Mouse (Mus musculus): ENCODE results near the gene Tmc3. TPM values are rescaled to one million over a fixed set of nuclear protein-coding genes. Genes with fewer than 3 reads are reported as not detected.

Gene Tmc3
- polyA plus RNA-seq, 1 experiment from 2014 or later = 0.23 TPM

DNA sequence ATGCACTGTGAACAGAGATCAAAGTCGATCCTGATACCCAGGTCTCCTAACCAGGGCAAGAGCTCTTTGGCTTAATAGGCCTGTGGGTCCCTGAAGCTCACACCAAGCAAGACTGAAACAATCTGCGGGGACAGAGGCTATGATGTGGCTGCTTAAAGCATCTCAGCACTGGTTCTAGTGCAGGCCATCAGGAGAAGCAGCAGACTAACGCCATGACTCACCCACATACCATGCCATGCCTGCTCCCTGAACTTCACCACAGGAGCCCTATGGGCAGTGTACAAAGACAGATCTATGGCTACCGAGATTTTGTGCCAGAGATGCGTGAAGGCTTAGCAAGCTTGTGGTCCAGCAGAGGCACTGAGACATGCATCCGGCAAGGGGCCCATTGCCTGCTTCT, 86.8 kb downstream of the Tmc3 start:
- no peak for ATAC-seq (ENCODE audit: insufficient read depth)
- no peaks in the 10 kb centered on the region for H3K9me3 ChIP-seq (replicated peaks)
- 72% methylated on average over 6 of the region's 6 CpGs for WGBS (ENCODE audit: insufficient replicate concordance)
- no peak overlapping the region for H3K9ac ChIP-seq
- H3K4me3 ChIP-seq (replicated peaks) = no peak overlapping the region
- H3K4me1 ChIP-seq (replicated peaks) = peaks cover 9% of the 10 kb centered on the region
- H3K4me2 ChIP-seq = no peak overlapping the region
- H3K27ac ChIP-seq (replicated peaks) = no peak overlapping the region
- H3K27me3 ChIP-seq = no peaks in the 10 kb centered on the region
- no peaks in the 10 kb centered on the region for H3K36me3 ChIP-seq (replicated peaks)

Other genes starting within 250 kb of the Tmc3 start
- 14.4 and 18.8 TPM in 2 replicates for gene Stard5, start 47.0 kb downstream of the Tmc3 start, polyA plus RNA-seq (2015; fragmentation: Nextera tagmentation; extraction: Ambion mirVana)
- gene Il16, start 160.8 kb downstream of the Tmc3 start, polyA plus RNA-seq (2015; fragmentation: Nextera tagmentation; extraction: Ambion mirVana) = 6.2 and 6.9 TPM in 2 replicates
- gene Cfap161, start 210.0 kb downstream of the Tmc3 start, polyA plus RNA-seq (2015; fragmentation: Nextera tagmentation; extraction: Ambion mirVana) = not detected in 2 replicates

All from liver, embryonic 15.5 days (tissue).